In the genomic region with DNA sequence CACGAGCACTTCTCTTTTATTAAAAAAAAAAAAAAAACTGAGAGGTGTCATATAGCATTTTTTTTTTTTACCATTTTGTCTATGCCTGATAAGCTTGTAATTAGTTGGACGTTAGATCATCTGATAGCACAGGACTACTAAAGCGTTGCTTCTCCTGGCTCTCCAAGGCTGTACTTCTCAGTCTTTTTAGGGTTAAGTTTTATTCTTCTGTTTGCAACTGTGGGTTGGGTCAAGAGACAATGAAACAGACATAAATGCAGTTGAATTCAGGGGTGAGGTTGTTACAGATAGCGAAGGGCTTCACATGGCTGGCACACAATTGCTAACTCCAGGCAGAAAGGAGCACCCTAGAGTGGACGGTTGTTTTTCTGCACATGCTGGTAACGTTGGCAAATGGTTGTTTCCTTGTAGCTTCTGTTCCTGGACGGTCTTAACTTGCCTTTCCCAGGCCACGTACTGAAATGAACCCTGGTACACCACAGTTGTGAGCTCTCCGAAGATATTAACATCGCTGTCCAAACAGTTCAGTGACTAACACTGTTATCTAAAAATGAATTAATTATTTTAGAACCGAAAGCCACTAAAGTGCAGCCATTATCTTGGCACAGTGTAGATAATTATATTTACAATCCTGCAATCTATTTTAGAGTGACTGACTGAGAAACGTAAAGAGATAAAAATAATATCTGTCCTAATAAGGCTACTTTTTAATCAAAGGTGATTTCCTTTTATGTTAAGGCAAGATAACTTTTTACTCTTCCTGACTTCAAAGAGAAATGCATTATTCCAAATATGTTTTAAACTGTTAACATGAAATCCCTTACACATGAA, we compare ENCODE assay signal across 20 mouse cellular contexts. TPM values are rescaled to one million over a fixed set of nuclear protein-coding genes. Genes with fewer than 3 reads are reported as not detected.
"Had no signal": no experiment of that assay in that cellular context is flagged by ENCODE, and none has a peak within 500 bp of the region (broad histone marks: within the 10 kb centered on the region; RNA-seq: fewer than 3 reads in every experiment).

No protein-coding gene starts in this region.

- H3K27me3 ChIP-seq: midbrain, embryonic 12.5 days; neural tube, embryonic 15.5 days had no signal

- H3K36me3 ChIP-seq: midbrain, embryonic 10.5 days; midbrain, embryonic 12.5 days; neural tube, embryonic 13.5 days; neural tube, embryonic 15.5 days had no signal

- H3K9ac ChIP-seq: liver, embryonic 14.5 days; lung, embryonic 14.5 days; midbrain, embryonic 12.5 days; neural tube, embryonic 13.5 days; neural tube, embryonic 15.5 days had no signal

- DNase-seq: lung, adult 18-20 months; lung, embryonic 14.5 days; lung, postnatal 10 days; lung, postnatal 4 days; midbrain, embryonic 14.5 days; right cerebral cortex, postnatal 25 days; right cerebral cortex, postnatal 4 days; spleen, adult 18-20 months; thymus, adult 18-20 months; thymus, postnatal 14 days; thymus, postnatal 36 days had no signal

- H3K27ac ChIP-seq: liver, embryonic 14.5 days; neural tube, embryonic 13.5 days; neural tube, embryonic 15.5 days had no signal

- ATAC-seq: midbrain, embryonic 16.5 days had no signal

- H3K4me3 ChIP-seq: midbrain, embryonic 10.5 days; midbrain, embryonic 12.5 days; myocyte; neural tube, embryonic 13.5 days; neural tube, embryonic 15.5 days had no signal

- H3K4me1 ChIP-seq: neural tube, embryonic 15.5 days had no signal

- H3K9me3 ChIP-seq: midbrain, embryonic 10.5 days; midbrain, embryonic 12.5 days; neural tube, embryonic 13.5 days; neural tube, embryonic 15.5 days had no signal

- H3K4me2 ChIP-seq: lung, embryonic 14.5 days; midbrain, embryonic 12.5 days; neural tube, embryonic 13.5 days; neural tube, embryonic 15.5 days had no signal

RNA-seq across cellular contexts. Expression of a gene that starts 30.6 kb away (rescaled TPM):
- total RNA-seq: megakaryocyte, adult 5-6 weeks had no signal
- polyA plus RNA-seq: small intestine, adult 2 months had no signal
